Comparison of ENCODE assay signal across 30 mouse cellular contexts in the genomic region with DNA sequence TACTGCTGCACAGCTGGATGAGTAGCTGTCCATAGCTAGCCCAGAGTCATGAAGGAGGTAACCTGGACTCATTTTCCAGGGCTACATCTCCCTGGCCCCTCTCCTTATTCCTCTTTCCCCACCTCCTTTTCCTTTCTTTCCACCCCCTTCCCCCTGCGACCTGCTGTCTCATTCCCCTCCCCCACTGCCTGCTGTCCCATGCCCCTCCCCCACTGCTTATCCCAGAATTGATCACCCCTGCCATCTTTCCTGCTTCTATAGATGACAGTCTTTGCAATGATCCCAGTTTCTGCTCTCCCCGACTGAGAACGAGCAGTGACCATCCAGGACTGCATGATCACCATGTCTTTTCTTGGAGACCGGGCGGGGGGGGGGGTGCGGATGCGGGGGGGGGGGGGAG. TPM values are rescaled to one million over a fixed set of nuclear protein-coding genes. Genes with fewer than 3 reads are reported as not detected.
A peak's percentile ranks its signal among the peaks of the same experiment; 100 is the strongest.
DNase-seq lines count a peak whose midpoint lies in the region; ATAC-seq and TF ChIP-seq lines count a peak whose summit lies in the region.
"Had no signal": no experiment of that assay in that cellular context is flagged by ENCODE, and none has a peak within 500 bp of the region (broad histone marks: within the 10 kb centered on the region; RNA-seq: fewer than 3 reads in every experiment).

No protein-coding gene starts in this region.

- H3K4me3 ChIP-seq in hindbrain, embryonic 11.5 days (ENCODE audit: low read depth, low read length) = no peak overlapping the region
- no peak overlapping the region for H3K4me3 ChIP-seq in hindbrain, embryonic 13.5 days
- H3K4me3 ChIP-seq in neural tube, embryonic 11.5 days (ENCODE audit: low read depth, low read length) = no peak overlapping the region
- no peak overlapping the region for H3K4me3 ChIP-seq in neural tube, embryonic 15.5 days (replicated peaks)
- H3K4me3 ChIP-seq in ES-E14 (ENCODE audit: insufficient read depth in 1 of 2, low read depth in 1 of 2, low read length in 2 of 2, poor library complexity in 1 of 2, severe bottlenecking in 1 of 2) = peak overlapping the region in 1 of 2 experiments; percentile 29; a peak in 1 of 4 replicates
- H3K4me3 ChIP-seq: forebrain, embryonic 10.5 days; forebrain, embryonic 13.5 days; gastrocnemius, adult 2 months; heart, embryonic 12.5 days; heart, embryonic 15.5 days; hindbrain, embryonic 12.5 days had no signal

- WGBS in hindbrain, embryonic 11.5 days = 10% methylated on average over 5 of the region's 7 CpGs
- WGBS in hindbrain, embryonic 13.5 days = 9% methylated on average over 3 of the region's 7 CpGs
- 29% methylated on average over 4 of the region's 7 CpGs for WGBS in neural tube, embryonic 11.5 days
- WGBS in neural tube, embryonic 15.5 days = 11% methylated on average over 5 of the region's 7 CpGs

- H3K9me3 ChIP-seq in hindbrain, embryonic 11.5 days (ENCODE audit: control insufficient read depth, low read length) = no peaks in the 10 kb centered on the region
- no peaks in the 10 kb centered on the region for H3K9me3 ChIP-seq in hindbrain, embryonic 13.5 days
- H3K9me3 ChIP-seq in neural tube, embryonic 11.5 days (ENCODE audit: control insufficient read depth, low read length) = no peaks in the 10 kb centered on the region
- no peaks in the 10 kb centered on the region for H3K9me3 ChIP-seq in neural tube, embryonic 15.5 days (replicated peaks)
- no peaks in the 10 kb centered on the region for H3K9me3 ChIP-seq in ES-E14 (ENCODE audit: control insufficient read depth, insufficient read depth, low read depth, low read length)
- H3K9me3 ChIP-seq: forebrain, embryonic 13.5 days; heart, embryonic 12.5 days; heart, embryonic 15.5 days; hindbrain, embryonic 12.5 days had no signal

- in situ Hi-C loops in ES-E14 (cut with MboI; ENCODE audit: low sequenced_read_pairs in 2 of 2, unreplicated experiment in 2 of 2) = no loop called here

- no peak for DNase-seq in hindbrain, embryonic 11.5 days (ENCODE audit: low spot score)
- DNase-seq in neural tube, embryonic 11.5 days (ENCODE audit: low spot score) = peak; percentile 27
- no peak for DNase-seq in ES-E14 (ENCODE audit: low read depth, low spot score)
- DNase-seq in layer of hippocampus, postnatal 36 days = no peak
- DNase-seq in gastrocnemius, adult 18-20 months (ENCODE audit: low spot score) = no peak
- DNase-seq: adrenal gland, adult 8-10 months; adrenal gland, postnatal 25 days; B cell, adult 2 months; cerebellum, adult 11-12 months; cerebellum, adult 9-10 months; cerebellum, postnatal 14 days; gastrocnemius, adult 2 months; gastrocnemius, postnatal 14 days; heart, adult 11 months; heart, postnatal 10 days; heart, postnatal 36 days had no signal

- H3K27ac ChIP-seq in hindbrain, embryonic 11.5 days (ENCODE audit: low read depth, low read length) = 0 out of 2 replicates have a peak overlapping the region, but pooled peaks have one; percentile 13
- no peak overlapping the region for H3K27ac ChIP-seq in hindbrain, embryonic 13.5 days
- H3K27ac ChIP-seq in neural tube, embryonic 11.5 days (ENCODE audit: low read depth, low read length) = no peak overlapping the region
- H3K27ac ChIP-seq in neural tube, embryonic 15.5 days (replicated peaks) = no peak overlapping the region
- H3K27ac ChIP-seq in ES-E14 (ENCODE audit: insufficient read depth, low read depth, low read length, poor library complexity, severe bottlenecking) = peak overlapping the region; percentile 67
- H3K27ac ChIP-seq: forebrain, embryonic 13.5 days; gastrocnemius, adult 2 months; heart, embryonic 15.5 days; hindbrain, embryonic 12.5 days; hindbrain, postnatal 0 days had no signal

- H3K4me1 ChIP-seq in hindbrain, embryonic 11.5 days (replicated peaks; ENCODE audit: control insufficient read depth, insufficient read depth, low read length) = peaks cover 11% of the 10 kb centered on the region
- peaks cover 29% of the 10 kb centered on the region for H3K4me1 ChIP-seq in hindbrain, embryonic 13.5 days (replicated peaks)
- H3K4me1 ChIP-seq in neural tube, embryonic 11.5 days (ENCODE audit: control insufficient read depth, insufficient read depth, low read length) = peaks cover 12% of the 10 kb centered on the region; the same call in 1 of the 2 replicates
- peaks cover 24% of the 10 kb centered on the region for H3K4me1 ChIP-seq in neural tube, embryonic 15.5 days
- H3K4me1 ChIP-seq in ES-E14 (ENCODE audit: control insufficient read depth in 2 of 2, insufficient read depth in 2 of 2, low read length in 2 of 2, poor library complexity in 1 of 2) = peaks cover 17 to 31% of the 10 kb centered on the region in 2 experiments

- no peak overlapping the region for H3K9ac ChIP-seq in hindbrain, embryonic 11.5 days (ENCODE audit: low read depth, low read length)
- H3K9ac ChIP-seq in hindbrain, embryonic 13.5 days = no peak overlapping the region
- H3K9ac ChIP-seq in neural tube, embryonic 11.5 days (ENCODE audit: low read length) = no peak overlapping the region
- H3K9ac ChIP-seq in neural tube, embryonic 15.5 days (replicated peaks) = no peak overlapping the region
- peak overlapping the region; percentile 52; the same call in 1 of the 2 replicates for H3K9ac ChIP-seq in ES-E14 (ENCODE audit: insufficient read depth, low read depth, low read length, poor library complexity, severe bottlenecking)
- H3K9ac ChIP-seq: forebrain, embryonic 13.5 days; heart, embryonic 12.5 days; heart, embryonic 15.5 days; hindbrain, embryonic 12.5 days had no signal

- ATAC-seq in hindbrain, embryonic 11.5 days (ENCODE audit: low FRiP score) = no peak
- no peak for ATAC-seq in hindbrain, embryonic 13.5 days (ENCODE audit: low FRiP score)
- ATAC-seq in neural tube, embryonic 11.5 days (ENCODE audit: insufficient read depth, low FRiP score, low TSS enrichment) = no peak
- no peak for ATAC-seq in neural tube, embryonic 15.5 days (ENCODE audit: low FRiP score)
- ATAC-seq: activated CD4-positive, CD25-positive, alpha-beta regulatory T cell, adult 4 months; forebrain, embryonic 13.5 days; forebrain, embryonic 16.5 days; hindbrain, postnatal 0 days; inflammation-experienced regulatory T-cells, adult 6 months; intestine, embryonic 16.5 days had no signal

- peaks cover 3% of the 10 kb centered on the region for H3K27me3 ChIP-seq in hindbrain, embryonic 11.5 days (ENCODE audit: control insufficient read depth, insufficient read depth, low read length)
- peaks cover 50% of the 10 kb centered on the region for H3K27me3 ChIP-seq in hindbrain, embryonic 13.5 days
- 0 out of 2 replicates have a peak, but pooled peaks cover 3% of the 10 kb centered on the region for H3K27me3 ChIP-seq in neural tube, embryonic 11.5 days (ENCODE audit: control insufficient read depth, insufficient read depth, low read length)
- H3K27me3 ChIP-seq in neural tube, embryonic 15.5 days (replicated peaks) = peaks cover 10% of the 10 kb centered on the region
- H3K27me3 ChIP-seq: CH12.LX had no signal

- H3K4me2 ChIP-seq in hindbrain, embryonic 11.5 days (replicated peaks; ENCODE audit: low read depth, low read length) = no peak overlapping the region
- no peak overlapping the region for H3K4me2 ChIP-seq in hindbrain, embryonic 13.5 days
- H3K4me2 ChIP-seq in neural tube, embryonic 11.5 days (ENCODE audit: low read depth) = no peak overlapping the region
- H3K4me2 ChIP-seq in neural tube, embryonic 15.5 days = no peak overlapping the region
- H3K4me2 ChIP-seq: forebrain, embryonic 13.5 days; heart, embryonic 12.5 days; heart, embryonic 15.5 days; hindbrain, embryonic 12.5 days had no signal

- no peaks in the 10 kb centered on the region for H3K36me3 ChIP-seq in hindbrain, embryonic 11.5 days (ENCODE audit: control insufficient read depth, insufficient read depth, low read length)
- no peaks in the 10 kb centered on the region for H3K36me3 ChIP-seq in hindbrain, embryonic 13.5 days
- no peaks in the 10 kb centered on the region for H3K36me3 ChIP-seq in neural tube, embryonic 11.5 days (ENCODE audit: control insufficient read depth, insufficient read depth, low read length)
- H3K36me3 ChIP-seq in neural tube, embryonic 15.5 days = no peaks in the 10 kb centered on the region
- H3K36me3 ChIP-seq in ES-E14 (ENCODE audit: control insufficient read depth, insufficient read depth, low read length, poor library complexity, severe bottlenecking) = no peaks in the 10 kb centered on the region
- H3K36me3 ChIP-seq: forebrain, embryonic 10.5 days; heart, embryonic 12.5 days; heart, embryonic 15.5 days; hindbrain, embryonic 12.5 days had no signal

TF ChIP-seq in ES-E14, 5 proteins besides CTCF, POLR2A, EP300 and RAD21:
- TF ChIP-seq ZNF384 (IDR thresholded peaks at IDR 0.05; ENCODE audit: low read depth, low read length) (no peak), CHD2 (IDR thresholded peaks at IDR 0.05; ENCODE audit: low read depth, low read length) (peak; percentile 68)
TF ChIP-seq in ES-E14: peak in this region for 1.

RNA-seq across cellular contexts. Expression of gene Sall1, which starts 35.2 kb away (rescaled TPM):
- polyA plus RNA-seq in hindbrain, embryonic 11.5 days (2014; fragmentation: Nextera tagmentation; extraction: Ambion mirVana) = 18.7 and 20.8 TPM in 2 replicates
- 9.3 and 10.5 TPM in 2 replicates for polyA plus RNA-seq in hindbrain, embryonic 13.5 days (2015; fragmentation: Nextera tagmentation; extraction: Ambion mirVana)
- 32.3 and 35.2 TPM in 2 replicates for polyA plus RNA-seq in neural tube, embryonic 11.5 days (2014; fragmentation: Nextera tagmentation; extraction: Ambion mirVana)
- 11.6 and 11.7 TPM in 2 replicates for polyA plus RNA-seq in neural tube, embryonic 15.5 days (2015; fragmentation: Nextera tagmentation; extraction: Ambion mirVana)
- total RNA-seq in ES-E14 (2012; rRNA removed) = 22.5 and 26.4 TPM in 2 replicates
- total RNA-seq in layer of hippocampus, postnatal 36 days (2021) = 10 to 100 TPM; 11.8 to 13.9 TPM
- total RNA-seq in gastrocnemius, adult 18-20 months (2021) = not detected
- total RNA-seq: adrenal gland, postnatal 25 days; CH12.LX; gastrocnemius, adult 2 months; MEL had no signal
- polyA plus RNA-seq: activated CD4-positive, CD25-positive, alpha-beta regulatory T cell, adult 4 months; inflammation-experienced regulatory T-cells, adult 6 months had no signal

Comparison
In these comparisons a context has a peak if more than half of its experiments do, and no peak if none do; other contexts are left out.
1. H3K27ac ChIP-seq: peak in hindbrain, embryonic 11.5 days (single experiment) and ES-E14 (single experiment); none in hindbrain, embryonic 13.5 days (single experiment), neural tube, embryonic 11.5 days (single experiment) and neural tube, embryonic 15.5 days (single experiment).